Mouse (Mus musculus): ENCODE results near the gene Nemp1. TPM values are rescaled to one million over a fixed set of nuclear protein-coding genes. Genes with fewer than 3 reads are reported as not detected.
"Not testable (repeated sequence)": the region's sequence is repeated elsewhere in the genome, so short reads cannot be mapped to it uniquely, and the experiment has no call there.

Gene Nemp1
- total RNA-seq, 2 experiments from 2014 or later = 6.5 to 7.3 TPM

- peak; percentile 88 to 91 for DNase-seq
These were observed 23.0 kb upstream of the Nemp1 start for GRCm38 (mm10) chr10:127643553-127644238.

GRCm38 (mm10) chr10:127645791-127646190 is 20.9 kb upstream of the Nemp1 start:
- DNase-seq = no peak

- no peak for DNase-seq
These were observed 13.6 kb upstream of the Nemp1 start for GRCm38 (mm10) chr10:127652906-127653638.

GRCm38 (mm10) chr10:127654970-127655579 is 11.6 kb upstream of the Nemp1 start:
- DNase-seq = no peak

GRCm38 (mm10) chr10:127657617-127658016 is 9.1 kb upstream of the Nemp1 start:
- DNase-seq = not testable (repeated sequence)

- no peak for DNase-seq
These were observed 8.6 kb upstream of the Nemp1 start for GRCm38 (mm10) chr10:127658076-127658475.

GRCm38 (mm10) chr10:127659551-127659950 is 7.2 kb upstream of the Nemp1 start:
- no peak for DNase-seq

- peak in 1 of 2 experiments; percentile 55 for DNase-seq
These were observed 5.3 kb upstream of the Nemp1 start for GRCm38 (mm10) chr10:127661291-127661914.

- peak; percentile 82 to 87 for DNase-seq
These were observed 4.6 kb upstream of the Nemp1 start for GRCm38 (mm10) chr10:127661915-127662663.

GRCm38 (mm10) chr10:127662666-127663253 is 3.9 kb upstream of the Nemp1 start:
- DNase-seq = peak; percentile 55 to 64

- DNase-seq = no peak
These were observed 3.1 kb upstream of the Nemp1 start for GRCm38 (mm10) chr10:127663590-127663989.

- no peak for DNase-seq
These were observed 2.5 kb upstream of the Nemp1 start for GRCm38 (mm10) chr10:127664166-127664565.

GRCm38 (mm10) chr10:127664891-127665290 is 1.8 kb upstream of the Nemp1 start:
- no peak for DNase-seq

GRCm38 (mm10) chr10:127665366-127666181 is 1.1 kb upstream of the Nemp1 start:
- no peak for DNase-seq

- DNase-seq = peak; percentile 91 to 94
These were observed 780 bp downstream of the Nemp1 start for GRCm38 (mm10) chr10:127667269-127668092.

GRCm38 (mm10) chr10:127668093-127669050 is 1.7 kb downstream of the Nemp1 start, which contains the start of gene Nab2:
Nab2 (minus strand) TSS chr10:127668568.
- peak; percentile 80 to 90 for DNase-seq

GRCm38 (mm10) chr10:127669170-127669569 is 2.5 kb downstream of the Nemp1 start:
- DNase-seq = no peak

GRCm38 (mm10) chr10:127670185-127670584 is 3.5 kb downstream of the Nemp1 start:
- no peak for DNase-seq
